Mouse (Mus musculus) ES-E14 (cell line): Measurements from ENCODE around the gene Mymx. TPM values are rescaled to one million over a fixed set of nuclear protein-coding genes. Genes with fewer than 3 reads are reported as not detected.

Source experiments
- DNase-seq: peaks from one replicate; pipeline ENCODE4 v3.0.0-alpha.2; 2013; ENCODE audit warnings: low read depth, low spot score
- H3K27ac ChIP-seq: 2 replicates; pipeline ENCODE4 v1.5.1; 2012; ENCODE audit warnings: low read depth, mild to moderate bottlenecking, low read length, moderate library complexity, mixed read lengths; ENCODE audit not compliant: poor library complexity, insufficient read depth, severe bottlenecking
- H3K36me3 ChIP-seq: 2 replicates; pipeline ENCODE4 v1.6.1; 2012; ENCODE audit warnings: mild to moderate bottlenecking, low read length, moderate library complexity, mixed read lengths; ENCODE audit not compliant: control insufficient read depth, poor library complexity, insufficient read depth, severe bottlenecking
- H3K4me1 ChIP-seq, 2 experiments: fragments of 150-350 bp in 1 of 2; sonication (generic) in 1 of 2; 2 replicates each; pipeline ENCODE4 v1.6.1; 2012; ENCODE audit warnings: low read length in 2 of 2, mild to moderate bottlenecking in 1 of 2, mixed read lengths in 1 of 2; ENCODE audit not compliant: control insufficient read depth in 2 of 2, insufficient read depth in 2 of 2, poor library complexity in 1 of 2
- H3K4me3 ChIP-seq, 2 experiments: fragments of 150-350 bp in 1 of 2; sonication (generic) in 1 of 2; 2 replicates each; pipeline ENCODE4 v1.5.1; 2012; ENCODE audit warnings: low read length in 2 of 2, low read depth in 1 of 2, mild to moderate bottlenecking in 1 of 2, mixed read lengths in 1 of 2; ENCODE audit not compliant: insufficient read depth in 1 of 2, poor library complexity in 1 of 2, severe bottlenecking in 1 of 2
- H3K9ac ChIP-seq: 2 replicates; pipeline ENCODE4 v1.6.1; 2012; ENCODE audit warnings: low read depth, mild to moderate bottlenecking, low read length, mixed read lengths; ENCODE audit not compliant: poor library complexity, insufficient read depth, severe bottlenecking
- H3K9me3 ChIP-seq: fragments of 150-350 bp; sonication (generic); 2 replicates; pipeline ENCODE4 v1.6.1; 2012; ENCODE audit warnings: low read depth, mild to moderate bottlenecking, low read length; ENCODE audit not compliant: control insufficient read depth, insufficient read depth
- ZC3H11A ChIP-seq: IDR thresholded peaks from 2 replicates; pipeline ENCODE4 v1.6.1; 2012; ENCODE audit warnings: low read depth, mild to moderate bottlenecking, inconsistent platforms, low read length, borderline replicate concordance
- in situ Hi-C, 2 experiments: fragments of 600-800 bp; cut with MboI; formaldehyde crosslinking; loops; one replicate each; pipeline ENCODE4 v1.15.1; 2025; ENCODE audit warnings: low sequenced_read_pairs in 2 of 2, inconsistent platforms in 1 of 2; ENCODE audit not compliant: unreplicated experiment in 2 of 2
- total RNA-seq: library from RNA; depleted of rRNA; stranded (reverse); fragments of 300-350 nt; gene quantifications from 2 replicates; pipeline ENCODE4 v1.2.3, GENCODE M21; 2012; rRNA removed

Mymx gene
- total RNA-seq, 1 experiment = 66.0 TPM

DNA sequence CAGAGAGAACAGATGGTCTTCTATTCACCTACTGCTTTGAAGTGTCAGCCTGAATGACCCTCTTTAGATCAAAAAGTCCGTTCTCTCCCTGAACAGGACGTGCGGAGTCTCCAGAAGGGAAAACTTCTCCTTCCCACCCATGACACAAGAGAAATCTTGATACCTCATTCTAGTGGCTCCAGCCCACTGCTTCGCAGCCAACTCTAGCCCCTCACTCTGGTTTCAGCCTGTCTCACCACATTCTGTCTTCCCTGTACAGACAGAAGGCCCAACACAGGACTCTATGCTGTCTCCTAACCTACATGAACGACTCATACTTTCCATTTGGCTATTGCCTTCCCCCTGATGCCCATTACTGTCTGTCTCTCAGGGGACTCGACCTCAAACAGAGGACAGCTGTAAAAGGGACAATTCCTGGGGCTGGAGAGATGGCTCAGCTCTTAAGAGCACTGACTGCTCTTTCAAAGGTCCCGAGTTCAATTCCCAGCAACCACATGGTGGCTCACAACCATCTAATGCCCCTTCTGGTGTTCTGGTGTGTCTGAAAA, 50.6 kb downstream of the Mymx start:
- Histone ChIP-seq H3K4me1 (peaks cover 4 to 5% of the 10 kb centered on the region in 2 experiments; a peak in 2 of 4 replicates), H3K27ac (no peak overlapping the region)

More for the DNA sequence above, 50.6 kb downstream of the Mymx start:
- no peak for DNase-seq
- Histone ChIP-seq H3K4me3 (no peak overlapping the region), H3K9ac (no peak overlapping the region), H3K9me3 (no peaks in the 10 kb centered on the region), H3K36me3 (no peaks in the 10 kb centered on the region)
- TF ChIP-seq ZC3H11A = no peak
- in situ Hi-C loops = loop anchor here (10.0 kb wide), 1 partner anchor 77 kb away; the partner anchor contains the start of gene Spats1 (in 2 of the 2)

Other genes starting within 250 kb of the Mymx start
- gene Cdc5l, start 168.4 kb downstream of the Mymx start, total RNA-seq = 116 and 125 TPM in 2 replicates
- gene Spats1, start 126.7 kb downstream of the Mymx start, total RNA-seq = 8.5 and 9.7 TPM in 2 replicates
- gene Aars2, start 95.3 kb downstream of the Mymx start, total RNA-seq = 36.6 and 60.9 TPM in 2 replicates
- gene Tcte1, start 78.7 kb downstream of the Mymx start, total RNA-seq = 0.09 and 0.11 TPM in 2 replicates
- 2.1 and 4.0 TPM in 2 replicates for gene Tmem151b, start 52.4 kb downstream of the Mymx start, total RNA-seq
- gene Nfkbie, start 46.4 kb downstream of the Mymx start, total RNA-seq = 2.1 and 2.2 TPM in 2 replicates
- gene Slc35b2, start 38.2 kb downstream of the Mymx start, total RNA-seq = 96.7 and 98.7 TPM in 2 replicates
- gene Hsp90ab1, start 28.8 kb downstream of the Mymx start, total RNA-seq = 1,660 and 1,758 TPM in 2 replicates
- gene Slc29a1, start 2.5 kb downstream of the Mymx start, total RNA-seq = 321 and 677 TPM in 2 replicates
- gene Capn11, start 57.2 kb upstream of the Mymx start, total RNA-seq = 0.48 TPM in 1 of 2 replicates, not detected in the other
- gene Mrpl14, start 84.2 kb upstream of the Mymx start, total RNA-seq = 39.2 and 48.2 TPM in 2 replicates
- 89.1 and 139 TPM in 2 replicates for gene Tmem63b, start 84.8 kb upstream of the Mymx start, total RNA-seq
- 0.58 TPM in 1 of 2 replicates, not detected in the other for gene 1600014C23Rik, start 131.7 kb upstream of the Mymx start, total RNA-seq